Mouse (Mus musculus): Measurements from ENCODE around the gene Spdya. TPM values are rescaled to one million over a fixed set of nuclear protein-coding genes. Genes with fewer than 3 reads are reported as not detected.

The Spdya gene
- total RNA-seq (2014; rRNA removed) (not detected in 2 replicates), polyA plus RNA-seq (2012; rRNA removed) (not detected in 2 replicates)

- 1% methylated on average over 77 of the region's 78 CpGs for WGBS
- H3K27me3 ChIP-seq (ENCODE audit: control insufficient read depth, insufficient read depth, low read length): no peaks in the 10 kb centered on the region
Measured at GRCm38 (mm10) chr17:71551757-71552451, at the start of gene Spdya. Gene Spdya, plus strand, starts transcription at chr17:71552061.

GRCm38 (mm10) chr17:71506832-71507231 is 45.0 kb upstream of the Spdya start:
- Histone ChIP-seq H3K36me3 (ENCODE audit: control insufficient read depth, insufficient read depth, low read length) (no peaks in the 10 kb centered on the region), H3K9ac (ENCODE audit: low read depth, low read length) (no peak overlapping the region), H3K4me1 (ENCODE audit: control insufficient read depth, insufficient read depth, low read length) (peaks cover 2% of the 10 kb centered on the region), H3K27me3 (ENCODE audit: control insufficient read depth, insufficient read depth, low read length) (no peaks in the 10 kb centered on the region), H3K79me2 (ENCODE audit: control insufficient read depth, insufficient read depth, low read length) (no peaks in the 10 kb centered on the region), H3K4me3 (ENCODE audit: insufficient read depth, low read depth, low read length) (no peak overlapping the region), H3K27ac (replicated peaks; ENCODE audit: insufficient read depth, low read depth, low read length) (no peak overlapping the region)
- 91% methylated on average over 8 of the region's 8 CpGs for whole genome bisulfite sequencing
- no peak for DNase-seq (ENCODE audit: extremely low read depth, low read depth, low spot score)
- TF ChIP-seq POLR2A (IDR thresholded peaks at IDR 0.05; ENCODE audit: extremely low read depth, insufficient read depth, low read length) (no peak), CTCF (IDR thresholded peaks at IDR 0.05; ENCODE audit: low read depth, low read length) (no peak)

More at GRCm38 (mm10) chr17:71551757-71552451, at the start of gene Spdya:
- peak; percentile 58 for DNase-seq (ENCODE audit: extremely low read depth, low read depth, low spot score)
- Histone ChIP-seq H3K9ac (ENCODE audit: low read depth, low read length) (peak within 1 kb of the TSS; percentile 79), H3K27ac (replicated peaks; ENCODE audit: insufficient read depth, low read depth, low read length) (no peak within 1 kb of the TSS), H3K4me1 (ENCODE audit: control insufficient read depth, insufficient read depth, low read length) (peaks cover 3% of the 10 kb centered on the region; the same call in 1 of the 2 replicates), H3K4me3 (ENCODE audit: insufficient read depth, low read depth, low read length) (peak within 1 kb of the TSS; percentile 74), H3K79me2 (ENCODE audit: control insufficient read depth, insufficient read depth, low read length) (no peaks in the 10 kb centered on the region), H3K36me3 (ENCODE audit: control insufficient read depth, insufficient read depth, low read length) (no peaks in the 10 kb centered on the region)
- TF ChIP-seq CTCF (IDR thresholded peaks at IDR 0.05; ENCODE audit: low read depth, low read length) (no peak), POLR2A (IDR thresholded peaks at IDR 0.05; ENCODE audit: extremely low read depth, insufficient read depth, low read length) (0 out of 2 replicates have a peak, but pooled peaks have one; percentile 38)

DNA sequence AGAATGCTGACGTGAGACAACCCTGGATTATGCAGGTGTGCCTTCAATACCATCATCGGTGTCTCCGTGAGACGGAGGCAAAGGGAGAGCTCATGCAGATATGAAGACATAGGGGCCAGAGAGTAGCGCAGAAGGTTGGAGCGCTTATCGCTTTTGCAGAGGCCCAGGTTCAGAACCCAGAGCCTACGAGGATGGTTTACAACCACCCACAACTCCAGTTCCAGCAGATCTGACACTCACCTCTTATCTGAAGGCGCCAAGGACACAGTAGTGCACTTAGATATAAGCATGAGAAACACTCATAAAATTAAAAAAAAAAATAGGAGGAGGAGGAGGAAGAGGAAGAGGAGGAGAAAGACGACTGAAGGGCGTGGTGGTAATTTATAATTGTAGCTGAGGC is 41.6 kb upstream of the Spdya start:
- no peaks in the 10 kb centered on the region for H3K36me3 ChIP-seq (ENCODE audit: control insufficient read depth, insufficient read depth, low read length)
- H3K27ac ChIP-seq (replicated peaks; ENCODE audit: insufficient read depth, low read depth, low read length): no peak overlapping the region
- no peak overlapping the region for H3K4me3 ChIP-seq (ENCODE audit: insufficient read depth, low read depth, low read length)

DNA sequence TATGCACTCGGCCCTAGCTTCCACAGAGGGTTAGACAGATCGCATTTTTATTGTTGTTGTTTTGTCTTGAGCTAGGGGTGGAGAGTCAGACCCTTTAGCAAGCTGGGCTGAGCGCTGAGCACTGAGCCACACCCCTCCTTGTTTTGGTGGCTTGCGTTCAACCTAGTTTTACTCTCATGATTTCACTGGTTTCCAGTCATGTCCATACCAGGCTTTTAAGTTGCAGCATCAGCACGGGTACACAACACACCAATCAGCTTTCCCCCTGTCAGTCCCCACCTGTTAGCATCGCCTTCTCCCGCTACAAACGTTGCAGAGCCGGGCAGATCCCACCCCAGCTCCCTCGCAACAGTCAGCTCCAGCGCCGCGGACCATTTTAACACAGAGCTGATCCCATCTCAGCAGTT is 25.6 kb upstream of the Spdya start:
- no peak for DNase-seq (ENCODE audit: extremely low read depth, low read depth, low spot score)
- peak overlapping the region; percentile 68 for H3K4me3 ChIP-seq (ENCODE audit: insufficient read depth, low read depth, low read length)
- H3K36me3 ChIP-seq (ENCODE audit: control insufficient read depth, insufficient read depth, low read length): no peaks in the 10 kb centered on the region
- H3K4me1 ChIP-seq (ENCODE audit: control insufficient read depth, insufficient read depth, low read length): peaks cover 6% of the 10 kb centered on the region; the same call in 1 of the 2 replicates
- TF ChIP-seq POLR2A (IDR thresholded peaks at IDR 0.05; ENCODE audit: extremely low read depth, insufficient read depth, low read length) (no peak), CTCF (IDR thresholded peaks at IDR 0.05; ENCODE audit: low read depth, low read length) (no peak)
- H3K27me3 ChIP-seq (ENCODE audit: control insufficient read depth, insufficient read depth, low read length): no peaks in the 10 kb centered on the region
- H3K9ac ChIP-seq (ENCODE audit: low read depth, low read length): 0 out of 2 replicates have a peak overlapping the region, but pooled peaks have one; percentile 26
- no peak overlapping the region for H3K27ac ChIP-seq (replicated peaks; ENCODE audit: insufficient read depth, low read depth, low read length)
- no peaks in the 10 kb centered on the region for H3K79me2 ChIP-seq (ENCODE audit: control insufficient read depth, insufficient read depth, low read length)
- WGBS: under 1% methylated on average over 13 of the region's 13 CpGs

More for the DNA sequence above, 41.6 kb upstream of the Spdya start:
- TF ChIP-seq CTCF (IDR thresholded peaks at IDR 0.05; ENCODE audit: low read depth, low read length): no peak
- no peak for TF ChIP-seq POLR2A (IDR thresholded peaks at IDR 0.05; ENCODE audit: extremely low read depth, insufficient read depth, low read length)
- Histone ChIP-seq H3K9ac (ENCODE audit: low read depth, low read length) (no peak overlapping the region), H3K4me1 (ENCODE audit: control insufficient read depth, insufficient read depth, low read length) (no peaks in the 10 kb centered on the region), H3K79me2 (ENCODE audit: control insufficient read depth, insufficient read depth, low read length) (no peaks in the 10 kb centered on the region), H3K27me3 (ENCODE audit: control insufficient read depth, insufficient read depth, low read length) (no peaks in the 10 kb centered on the region)
- 97% methylated on average over 11 of the region's 11 CpGs for WGBS
- no peak for DNase-seq (ENCODE audit: extremely low read depth, low read depth, low spot score)

DNA sequence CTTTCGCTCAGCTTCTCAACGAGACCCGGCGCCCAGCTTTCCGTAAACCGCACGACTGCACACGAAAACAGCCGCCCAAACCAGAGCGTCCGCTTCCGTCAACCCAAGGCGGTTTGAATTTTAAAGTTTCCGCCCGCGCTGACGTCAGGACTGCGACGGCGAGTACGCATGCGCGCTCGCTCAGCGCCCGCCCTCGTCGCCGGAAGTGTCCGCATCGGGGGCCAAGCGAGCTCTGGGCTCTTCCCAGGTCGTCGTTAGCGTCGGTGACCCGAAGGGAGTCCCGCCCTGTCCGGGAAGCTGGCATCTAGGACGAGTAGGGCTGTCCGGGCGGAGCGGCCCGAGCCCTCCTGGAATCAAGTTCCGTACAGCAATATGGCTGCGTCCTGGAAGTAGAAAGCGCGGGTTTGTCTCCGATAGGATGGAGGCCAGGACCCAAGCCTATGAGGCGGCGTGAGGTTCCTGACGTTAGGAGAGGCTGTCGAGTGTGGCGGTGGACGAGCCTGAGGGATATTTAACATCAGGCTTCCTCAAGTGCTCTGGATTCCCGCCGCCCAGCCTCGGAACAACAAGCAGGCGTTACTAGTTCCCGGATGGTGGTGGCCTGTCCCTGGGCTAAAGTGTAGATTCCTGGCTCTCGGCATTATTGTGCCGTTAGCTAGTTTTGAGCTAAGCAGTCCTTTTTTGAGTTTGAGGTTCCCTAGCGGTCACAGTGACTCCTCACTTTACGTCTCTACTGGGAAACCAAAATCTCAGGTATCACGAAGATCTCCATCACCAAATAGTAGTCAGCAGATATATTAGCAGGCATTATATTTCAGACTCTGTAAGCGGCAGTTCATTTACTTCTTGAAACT is 24.9 kb upstream of the Spdya start, which contains the start of gene Ndc80:
Ndc80 (minus strand) TSS at position 147 of the 854 bp plus-strand sequence.
- under 1% methylated on average over 66 of the region's 66 CpGs for WGBS
- Histone ChIP-seq H3K4me3 (ENCODE audit: insufficient read depth, low read depth, low read length) (peak within 1 kb of the TSS; percentile 68), H3K27ac (replicated peaks; ENCODE audit: insufficient read depth, low read depth, low read length) (peak within 1 kb of the TSS; percentile 83), H3K27me3 (ENCODE audit: control insufficient read depth, insufficient read depth, low read length) (no peaks in the 10 kb centered on the region), H3K4me1 (ENCODE audit: control insufficient read depth, insufficient read depth, low read length) (peaks cover 6% of the 10 kb centered on the region; the same call in 1 of the 2 replicates), H3K79me2 (ENCODE audit: control insufficient read depth, insufficient read depth, low read length) (no peaks in the 10 kb centered on the region), H3K36me3 (ENCODE audit: control insufficient read depth, insufficient read depth, low read length) (no peaks in the 10 kb centered on the region), H3K9ac (ENCODE audit: low read depth, low read length) (peak within 1 kb of the TSS; percentile 79)
- no peak for TF ChIP-seq POLR2A (IDR thresholded peaks at IDR 0.05; ENCODE audit: extremely low read depth, insufficient read depth, low read length)
- TF ChIP-seq CTCF (IDR thresholded peaks at IDR 0.05; ENCODE audit: low read depth, low read length): no peak
- DNase-seq (ENCODE audit: extremely low read depth, low read depth, low spot score): peak; percentile 89
